Mouse (Mus musculus) stomach, postnatal 0 days (tissue): ENCODE results near the gene Ahrr. TPM values are rescaled to one million over a fixed set of nuclear protein-coding genes. Genes with fewer than 3 reads are reported as not detected.
A peak's percentile ranks its signal among the peaks of the same experiment; 100 is the strongest.

Experiments
- ATAC-seq: fragments of 200-750 bp; cut with Nextera tagmentation; 2 replicates; pipeline ENCODE4 v1.8.0; 2017; ENCODE audit not compliant: low FRiP score, low TSS enrichment
- DNase-seq: peaks from one replicate; pipeline ENCODE4 v3.0.0-alpha.2; 2016; ENCODE audit warnings: low spot score
- H3K27ac ChIP-seq: fragments of 300-500 bp; sonication (generic); replicated peaks from 2 replicates; pipeline ENCODE4 v1.5.1; 2014; ENCODE audit warnings: mild to moderate bottlenecking, control low read depth
- H3K27me3 ChIP-seq: fragments of 300-500 bp; sonication (generic); 2 replicates; pipeline ENCODE4 v1.6.1; 2014; ENCODE audit warnings: low read length; ENCODE audit not compliant: control insufficient read depth, insufficient read depth
- H3K36me3 ChIP-seq: fragments of 300-500 bp; sonication (generic); 2 replicates; pipeline ENCODE4 v1.6.1; 2014; ENCODE audit warnings: low read length, mixed read lengths; ENCODE audit not compliant: control insufficient read depth, insufficient read depth
- H3K4me1 ChIP-seq: fragments of 300-500 bp; sonication (generic); replicated peaks from 2 replicates; pipeline ENCODE4 v1.6.1; 2014; ENCODE audit warnings: antibody characterized with exemption; ENCODE audit not compliant: control insufficient read depth, insufficient read depth
- H3K4me2 ChIP-seq: fragments of 300-500 bp; sonication (generic); replicated peaks from 2 replicates; pipeline ENCODE4 v1.6.1; 2014; ENCODE audit warnings: low read depth, mild to moderate bottlenecking, control low read depth, moderate library complexity
- H3K4me3 ChIP-seq: fragments of 300-500 bp; sonication (generic); 2 replicates; pipeline ENCODE4 v1.5.1; 2014; ENCODE audit warnings: low read depth, low read length, control low read depth
- H3K9ac ChIP-seq: fragments of 300-500 bp; sonication (generic); 2 replicates; pipeline ENCODE4 v1.6.1; 2014; ENCODE audit warnings: mild to moderate bottlenecking, low read length, control low read depth, mixed read lengths
- H3K9me3 ChIP-seq: fragments of 300-500 bp; sonication (generic); 2 replicates; pipeline ENCODE4 v1.6.1; 2016; ENCODE audit warnings: low read length; ENCODE audit not compliant: control insufficient read depth
- CTCF ChIP-seq: IDR thresholded peaks from 2 replicates; pipeline ENCODE4 v1.5.1; 2016; ENCODE audit warnings: antibody characterized with exemption, low read depth, mild to moderate bottlenecking, moderate library complexity
- EP300 ChIP-seq: optimal IDR thresholded peaks from 2 replicates; pipeline ENCODE3; 2016; ENCODE audit warnings: antibody characterized with exemption
- WGBS: fragments of 180-500 bp; shearing (Covaris S2); extraction: QIAGEN DNeasy Blood & Tissue Kit; methylation state at CpG from one replicate; pipeline ENCODE4 v1.1.7; 2014; 5-methylcytosine and 5-hydroxymethylcytosine counted together
- polyA plus RNA-seq: library from polyadenylated mRNA; unstranded; fragments of >200 nt; fragmentation: Nextera tagmentation; extraction: Ambion mirVana; gene quantifications from 2 replicates; pipeline ENCODE4 v1.2.1, GENCODE M21; 2015

The Ahrr gene
- polyA plus RNA-seq, 1 experiment from 2014 or later = 0.47 TPM

GRCm38 (mm10) chr13:74166348-74167056 is 125.6 kb downstream of the Ahrr start:
- no peaks in the 10 kb centered on the region for H3K27me3 ChIP-seq
- ATAC-seq (peak; percentile 63), DNase-seq (peak; percentile 60)
- H3K4me1 ChIP-seq = 0 out of 2 replicates have a peak, but pooled peaks cover 4% of the 10 kb centered on the region
- peaks cover under 1% of the 10 kb centered on the region; the same call in 1 of the 2 replicates for H3K36me3 ChIP-seq
- H3K9me3 ChIP-seq = no peaks in the 10 kb centered on the region
- H3K27ac ChIP-seq = no peak overlapping the region
- H3K4me2 ChIP-seq = peak overlapping the region; percentile 69
- peak overlapping the region; percentile 42 for H3K4me3 ChIP-seq
- TF ChIP-seq EP300 = no peak
- TF ChIP-seq CTCF = no peak
- H3K9ac ChIP-seq = peak overlapping the region; percentile 56
- 12% methylated on average over 19 of the region's 19 CpGs for WGBS

Other genes starting within 250 kb of the Ahrr start
- 4.4 and 4.9 TPM in 2 replicates for gene Cep72, start 230.0 kb downstream of the Ahrr start, polyA plus RNA-seq
- 1.3 TPM in 2 replicates for gene Slc9a3, start 170.9 kb downstream of the Ahrr start, polyA plus RNA-seq
- 43.2 and 44.5 TPM in 2 replicates for gene Exoc3, start 83.6 kb downstream of the Ahrr start, polyA plus RNA-seq
- gene Pdcd6, start 25.2 kb upstream of the Ahrr start, polyA plus RNA-seq = 138 and 142 TPM in 2 replicates
- 156 and 171 TPM in 2 replicates for gene Sdha, start 57.9 kb upstream of the Ahrr start, polyA plus RNA-seq
- gene Ccdc127, start 58.0 kb upstream of the Ahrr start, polyA plus RNA-seq = 31.4 and 33.1 TPM in 2 replicates
- not detected in 2 replicates for gene Lrrc14b, start 71.7 kb upstream of the Ahrr start, polyA plus RNA-seq
- gene Zfp72, start 98.5 kb upstream of the Ahrr start, polyA plus RNA-seq = 1.7 and 2.3 TPM in 2 replicates
- gene Ftl1-ps1, start 107.4 kb upstream of the Ahrr start, polyA plus RNA-seq = 92.7 and 99.0 TPM in 2 replicates
- gene Zfp825, start 201.7 kb upstream of the Ahrr start, polyA plus RNA-seq = 10.6 and 10.7 TPM in 2 replicates